Mouse (Mus musculus) T-helper 17 cell (primary cell): ENCODE data around the gene Wnt5b.

ENCODE experiments used
- in situ Hi-C, 2 experiments: fragments of 300-600 bp; cut with MboI, MseI; formaldehyde crosslinking; loops; 1 replicate in 1 of 2; 2 replicates in 1 of 2; pipeline ENCODE4 v1.15.1; 2025; ENCODE audit warnings: high pct_unique_total_duplicates in 2 of 2

Gene Wnt5b

GRCm38 (mm10) chr6:119390728-119391127, 153.4 kb downstream of the Wnt5b start:
- in situ Hi-C loops = loop anchor here (25.0 kb wide), 1 partner anchor 1503 kb away; no protein-coding TSS in a partner anchor

GRCm38 (mm10) chr6:119389089-119389488, 155.1 kb downstream of the Wnt5b start:
- in situ Hi-C loops = loop anchor here (25.0 kb wide), 1 partner anchor 1502 kb away; no protein-coding TSS in a partner anchor

GRCm38 (mm10) chr6:119388650-119389012, 155.5 kb downstream of the Wnt5b start:
- in situ Hi-C loops = loop anchor here (25.0 kb wide), 1 partner anchor 1501 kb away; no protein-coding TSS in a partner anchor

DNA sequence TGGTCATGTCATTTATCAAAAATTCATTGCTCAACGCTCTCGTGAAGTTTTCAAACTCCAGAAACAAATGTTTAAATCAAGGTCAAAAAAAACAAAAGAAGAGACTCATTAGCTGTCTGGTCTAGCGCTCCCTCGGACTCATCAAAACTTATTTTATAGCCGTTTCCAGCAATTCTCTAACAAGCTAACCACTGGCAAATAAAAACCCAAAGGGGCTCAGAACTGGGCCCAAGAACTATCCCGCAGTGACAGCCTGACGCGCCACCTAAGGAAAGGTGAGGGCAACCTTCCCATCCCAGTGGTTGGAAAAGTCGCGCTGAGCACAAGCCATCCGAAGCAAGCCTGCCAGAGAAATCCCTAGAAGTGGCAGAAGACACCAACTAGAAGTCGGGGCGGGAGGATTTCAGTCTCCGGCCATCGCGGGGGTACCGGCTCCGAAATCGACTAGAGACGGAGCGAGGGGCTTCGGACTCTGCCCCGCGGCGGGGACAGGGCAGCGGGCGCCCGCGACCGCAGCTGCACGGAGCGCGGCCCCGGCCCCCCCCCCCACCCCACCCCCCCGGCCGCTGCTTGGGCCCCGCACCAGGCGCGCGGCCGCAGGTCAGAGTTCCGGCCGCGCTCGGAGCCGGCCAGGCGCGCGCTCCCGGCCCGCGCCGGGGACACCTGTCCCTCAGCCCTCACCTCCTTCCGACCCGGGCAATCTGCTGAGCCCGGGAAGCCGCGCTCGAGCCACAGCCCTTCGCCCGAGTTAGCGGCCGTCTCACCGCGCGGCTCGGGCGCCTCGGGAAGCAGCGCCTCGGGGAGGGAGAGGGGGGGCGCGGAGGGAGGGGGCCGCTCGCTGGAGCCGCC, 156.1 kb downstream of the Wnt5b start:
- in situ Hi-C loops = loop anchor here (25.0 kb wide), 1 partner anchor 1501 kb away; no protein-coding TSS in a partner anchor

- in situ Hi-C loops = loop anchor here (25.0 kb wide), 1 partner anchor 1500 kb away; no protein-coding TSS in a partner anchor
Observed at GRCm38 (mm10) chr6:119386821-119387220, 157.3 kb downstream of the Wnt5b start.

DNA sequence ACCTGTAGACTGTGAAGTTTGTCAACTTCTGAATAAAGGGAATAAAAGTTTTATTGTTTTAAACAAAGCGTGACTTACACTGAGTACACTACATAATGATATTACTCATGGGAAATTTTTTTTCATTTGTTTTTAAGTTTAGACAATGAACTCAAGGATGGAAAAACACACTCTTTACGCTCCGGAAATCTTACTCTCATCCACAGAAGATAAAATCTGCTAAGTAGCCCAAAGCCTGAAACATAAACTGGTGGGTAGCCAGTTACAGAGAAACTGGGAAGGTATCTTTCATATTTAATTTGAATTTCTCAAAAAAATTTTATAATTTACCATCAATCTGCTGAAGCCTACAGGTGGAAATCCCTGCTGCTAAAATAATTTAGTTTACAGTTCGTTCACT, 157.7 kb downstream of the Wnt5b start:
- in situ Hi-C loops = loop anchor here (25.0 kb wide), 1 partner anchor 1499 kb away; no protein-coding TSS in a partner anchor

- in situ Hi-C loops = loop anchor here (25.0 kb wide), 1 partner anchor 1498 kb away; no protein-coding TSS in a partner anchor
Observed at GRCm38 (mm10) chr6:119385668-119386067, 158.5 kb downstream of the Wnt5b start.
